In genomic region chr8:89787050-89787905, GRCm38 (mm10) we compare ENCODE assay signal across 10 mouse cellular contexts.
DNase-seq lines count a peak whose midpoint lies in the region; ATAC-seq and TF ChIP-seq lines count a peak whose summit lies in the region.
"Had no signal": no experiment of that assay in that cellular context is flagged by ENCODE, and none has a peak within 500 bp of the region (broad histone marks: within the 10 kb centered on the region; RNA-seq: fewer than 3 reads in every experiment).

No protein-coding gene starts in this region.

- H3K9me3 ChIP-seq in forebrain, postnatal 0 days (ENCODE audit: low read length) = no peaks in the 10 kb centered on the region
- H3K9me3 ChIP-seq in forebrain, embryonic 11.5 days (ENCODE audit: control insufficient read depth, low read length) = no peaks in the 10 kb centered on the region
- H3K9me3 ChIP-seq: embryonic facial prominence, embryonic 12.5 days had no signal

- no peak for TF ChIP-seq CTCF in forebrain, postnatal 0 days (IDR thresholded peaks at IDR 0.05; ENCODE audit: low read depth)
- no peak for TF ChIP-seq CTCF in lung, adult 2 months (IDR thresholded peaks at IDR 0.05; ENCODE audit: insufficient read depth, low read length)

- H3K4me3 ChIP-seq in forebrain, postnatal 0 days (ENCODE audit: low read depth, low read length) = no peak overlapping the region
- no peak overlapping the region for H3K4me3 ChIP-seq in forebrain, embryonic 11.5 days (ENCODE audit: low read depth, low read length)
- no peak overlapping the region for H3K4me3 ChIP-seq in lung, adult 2 months (replicated peaks; ENCODE audit: extremely low read depth, low read depth, low read length)
- H3K4me3 ChIP-seq: embryonic facial prominence, embryonic 12.5 days had no signal

- DNase-seq in forebrain, postnatal 0 days = peak; percentile 55
- DNase-seq in forebrain, embryonic 11.5 days (ENCODE audit: low spot score) = no peak
- peak; percentile 38 to 51 for DNase-seq in layer of hippocampus, adult 8-10 months (ENCODE audit: low spot score in 2 of 2)
- DNase-seq in retina, embryonic 14.5 days (ENCODE audit: low spot score) = peak; percentile 60
- DNase-seq in c-Kit-positive CD71-positive TER-119-positive erythroid progenitor cells, embryonic 14.5 days (ENCODE audit: low spot score) = no peak
- DNase-seq in adrenal gland, adult 2 months = no peak
- no peak for DNase-seq in lung, adult 2 months

- H3K9ac ChIP-seq in forebrain, postnatal 0 days = no peak overlapping the region
- H3K9ac ChIP-seq in forebrain, embryonic 11.5 days (ENCODE audit: low read length) = no peak overlapping the region
- H3K9ac ChIP-seq: embryonic facial prominence, embryonic 12.5 days had no signal

- peaks cover 9% of the 10 kb centered on the region; the same call in 1 of the 2 replicates for H3K27me3 ChIP-seq in forebrain, postnatal 0 days (ENCODE audit: insufficient read depth, low read length)
- no peaks in the 10 kb centered on the region for H3K27me3 ChIP-seq in forebrain, embryonic 11.5 days (ENCODE audit: control insufficient read depth, insufficient read depth, low read length)

- 48% methylated on average over 17 of the region's 17 CpGs for WGBS in forebrain, postnatal 0 days
- WGBS in forebrain, embryonic 11.5 days = 66% methylated on average over 17 of the region's 17 CpGs
- 55% methylated on average over 17 of the region's 17 CpGs for WGBS in lung, adult 2 months

- no peak overlapping the region for H3K27ac ChIP-seq in forebrain, postnatal 0 days (ENCODE audit: low read depth, low read length)
- no peak overlapping the region for H3K27ac ChIP-seq in forebrain, embryonic 11.5 days (ENCODE audit: low read depth, low read length)
- H3K27ac ChIP-seq: embryonic facial prominence, embryonic 12.5 days had no signal

- H3K4me1 ChIP-seq in forebrain, postnatal 0 days (ENCODE audit: insufficient read depth) = no peaks in the 10 kb centered on the region
- H3K4me1 ChIP-seq in forebrain, embryonic 11.5 days (replicated peaks; ENCODE audit: control insufficient read depth, insufficient read depth, low read length) = peaks cover 10% of the 10 kb centered on the region; the same call in 1 of the 2 replicates
- no peaks in the 10 kb centered on the region for H3K4me1 ChIP-seq in lung, adult 2 months (ENCODE audit: control insufficient read depth, insufficient read depth, low read length)
- H3K4me1 ChIP-seq: embryonic facial prominence, embryonic 12.5 days had no signal

- H3K36me3 ChIP-seq in forebrain, postnatal 0 days (ENCODE audit: insufficient read depth) = no peaks in the 10 kb centered on the region
- H3K36me3 ChIP-seq in forebrain, embryonic 11.5 days (ENCODE audit: control insufficient read depth, insufficient read depth, low read length) = no peaks in the 10 kb centered on the region
- H3K36me3 ChIP-seq: embryonic facial prominence, embryonic 12.5 days had no signal

- TF ChIP-seq POLR2A in lung, adult 2 months (IDR thresholded peaks at IDR 0.05; ENCODE audit: borderline replicate concordance, extremely low read depth, low read depth, low read length) = no peak

- ATAC-seq in forebrain, postnatal 0 days = peak; percentile 25; the same call in 1 of the 2 replicates
- ATAC-seq in forebrain, embryonic 11.5 days (replicated peaks; ENCODE audit: low FRiP score) = no peak
- peak; percentile 90 for ATAC-seq in frontal cortex, adult (ENCODE audit: low TSS enrichment)
- ATAC-seq: intestine, embryonic 16.5 days had no signal

- peak overlapping the region; percentile 21; the same call in 1 of the 2 replicates for H3K4me2 ChIP-seq in forebrain, postnatal 0 days (ENCODE audit: low read depth)
- H3K4me2 ChIP-seq in forebrain, embryonic 11.5 days (ENCODE audit: low read depth, low read length, severe bottlenecking) = no peak overlapping the region
- H3K4me2 ChIP-seq: embryonic facial prominence, embryonic 12.5 days had no signal

Comparison
In these comparisons a context has a peak if more than half of its experiments do, and no peak if none do; other contexts are left out.
1. DNase-seq: peak in forebrain, postnatal 0 days (single experiment), layer of hippocampus, adult 8-10 months (2 of 2) and retina, embryonic 14.5 days (single experiment); none in forebrain, embryonic 11.5 days (single experiment), c-Kit-positive CD71-positive TER-119-positive erythroid progenitor cells, embryonic 14.5 days (single experiment), adrenal gland, adult 2 months (single experiment) and lung, adult 2 months (single experiment).